Mouse (Mus musculus) brain, embryonic 14.5 days (tissue): ENCODE data around the gene Lims1.

Experiments used
- CTCF ChIP-seq: fragments of 200-500 bp; IDR thresholded peaks from 2 replicates; pipeline ENCODE4 v1.5.1; 2012; ENCODE audit warnings: inconsistent platforms, mild to moderate bottlenecking, moderate library complexity, borderline replicate concordance; ENCODE audit not compliant: insufficient read depth, insufficient read length; ENCODE audit errors: extremely low read depth
- POLR2A ChIP-seq: fragments of 200-500 bp; IDR thresholded peaks from 2 replicates; pipeline ENCODE4 v1.6.1; 2012; ENCODE audit warnings: mild to moderate bottlenecking, inconsistent platforms, borderline replicate concordance; ENCODE audit not compliant: poor library complexity, insufficient read depth, insufficient read length, severe bottlenecking; ENCODE audit errors: extremely low read depth

DNA sequence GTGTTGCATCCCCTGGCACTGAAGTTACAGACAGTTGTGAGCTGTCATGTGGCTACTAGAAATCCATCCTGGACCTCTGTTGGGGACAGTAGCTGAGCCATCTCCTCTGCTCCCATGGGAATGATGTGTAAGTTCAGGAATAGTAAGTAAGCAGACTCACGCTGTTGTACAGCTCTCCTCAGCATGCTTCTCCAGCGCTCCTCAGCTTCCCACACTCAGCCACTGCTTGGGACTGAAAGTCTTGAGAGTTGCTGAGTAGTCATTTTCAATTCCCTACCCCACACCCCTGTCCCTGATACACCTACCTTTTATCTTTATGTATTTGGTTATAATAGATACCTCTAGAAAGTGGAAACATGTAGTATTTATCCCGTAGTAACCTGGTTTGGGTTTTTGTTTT lies 33.2 kb downstream of the Lims1 start:
- TF ChIP-seq POLR2A (no peak), CTCF (no peak)
